Mouse (Mus musculus) limb, embryonic 15.5 days (tissue): Measurements from ENCODE around the gene Mfsd1. TPM values are rescaled to one million over a fixed set of nuclear protein-coding genes. Genes with fewer than 3 reads are reported as not detected.
A peak's percentile ranks its signal among the peaks of the same experiment; 100 is the strongest.

Experiments
- ATAC-seq: fragments of 200-750 bp; cut with Nextera tagmentation; 2 replicates; pipeline ENCODE4 v1.8.0; 2017; ENCODE audit warnings: low read depth, moderate TSS enrichment; ENCODE audit not compliant: insufficient number of reproducible peaks, low FRiP score, low TSS enrichment
- H3K27ac ChIP-seq: fragments of 300-500 bp; sonication (generic); 2 replicates; pipeline ENCODE4 v1.5.1; 2015; ENCODE audit warnings: moderate library complexity, mild to moderate bottlenecking, inconsistent platforms
- H3K27me3 ChIP-seq: fragments of 300-500 bp; sonication (generic); 2 replicates; pipeline ENCODE4 v1.6.1; 2015; ENCODE audit warnings: inconsistent platforms
- H3K36me3 ChIP-seq: fragments of 300-500 bp; sonication (generic); 2 replicates; pipeline ENCODE4 v1.6.1; 2015; ENCODE audit warnings: inconsistent platforms
- H3K4me1 ChIP-seq: fragments of 300-500 bp; sonication (generic); 2 replicates; pipeline ENCODE4 v1.6.1; 2015; ENCODE audit warnings: inconsistent platforms
- H3K4me2 ChIP-seq: fragments of 300-500 bp; sonication (generic); 2 replicates; pipeline ENCODE4 v1.6.1; 2015; ENCODE audit warnings: mild to moderate bottlenecking, inconsistent platforms
- H3K4me3 ChIP-seq: fragments of 300-500 bp; sonication (generic); 2 replicates; pipeline ENCODE4 v1.5.1; 2015; ENCODE audit warnings: mild to moderate bottlenecking, inconsistent platforms
- H3K9ac ChIP-seq: fragments of 300-500 bp; sonication (generic); 2 replicates; pipeline ENCODE4 v1.6.1; 2015; ENCODE audit warnings: inconsistent platforms
- H3K9me3 ChIP-seq: fragments of 300-500 bp; sonication (generic); 2 replicates; pipeline ENCODE4 v1.6.1; 2016; ENCODE audit warnings: inconsistent platforms
- WGBS: fragments of 180-500 bp; shearing (Covaris S2); methylation state at CpG from one replicate; pipeline ENCODE4 v1.1.7; 2015; 5-methylcytosine and 5-hydroxymethylcytosine counted together
- polyA plus RNA-seq: library from polyadenylated mRNA; unstranded; fragments of >200 nt; fragmentation: Nextera tagmentation; extraction: Ambion mirVana; gene quantifications from 2 replicates; pipeline ENCODE4 v1.2.1, GENCODE M21; 2015

The Mfsd1 gene
- polyA plus RNA-seq, result 57.4 and 58.5 TPM in 2 replicates

DNA sequence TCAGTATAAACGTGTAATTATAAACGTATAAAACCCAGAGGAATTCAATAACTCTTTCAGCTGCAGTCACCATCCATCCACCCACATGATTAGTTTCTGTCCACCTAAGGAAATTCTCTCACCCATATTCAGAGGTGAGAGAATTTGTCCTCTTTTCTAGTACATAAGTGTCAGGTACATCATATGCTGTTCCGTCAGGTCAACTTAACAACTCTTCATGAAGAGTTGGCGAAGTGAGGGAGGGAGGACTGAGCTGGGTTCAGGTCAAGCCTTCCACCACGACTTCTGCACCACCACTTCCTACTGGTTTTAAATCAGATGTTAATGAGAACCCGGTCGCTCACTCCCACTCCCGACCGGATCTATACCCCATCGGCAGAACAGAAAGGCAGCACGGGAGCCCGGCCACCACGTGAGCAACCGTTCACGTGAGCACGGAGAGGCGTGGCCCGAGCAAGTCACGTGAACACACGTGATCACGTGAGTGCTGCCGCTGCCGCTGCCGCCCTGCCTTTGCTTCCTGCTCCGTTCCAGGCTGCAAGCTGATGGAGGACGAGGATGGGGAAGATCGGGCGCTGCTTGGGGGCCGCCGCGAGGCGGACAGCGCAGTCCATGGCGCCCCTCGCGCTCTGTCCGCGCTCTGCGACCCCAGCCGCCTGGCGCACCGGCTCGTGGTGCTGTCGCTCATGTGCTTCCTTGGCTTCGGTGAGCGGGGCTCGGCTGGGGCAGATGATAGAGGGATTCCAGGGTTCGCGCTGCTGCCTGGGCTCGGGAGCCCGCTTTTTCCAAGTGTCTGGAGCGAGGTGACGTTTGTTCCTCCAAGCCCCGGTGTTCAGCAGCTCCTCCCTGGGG, at the start of gene Mfsd1:
TSS of gene Mfsd1 (plus strand) at position 469 of the 852 bp plus-strand sequence.
- H3K4me3 ChIP-seq, result peak within 1 kb of the TSS; percentile 90
- peak within 1 kb of the TSS; percentile 70 for H3K9ac ChIP-seq
- ATAC-seq, result peak; percentile 78
- H3K36me3 ChIP-seq, result peaks cover 15% of the 10 kb centered on the region
- peak within 1 kb of the TSS; percentile 81 for H3K4me2 ChIP-seq
- peaks cover 12% of the 10 kb centered on the region for H3K4me1 ChIP-seq
- 4% methylated on average over 54 of the region's 54 CpGs for WGBS
- H3K27me3 ChIP-seq, result peaks cover 6% of the 10 kb centered on the region; the same call in 1 of the 2 replicates
- H3K9me3 ChIP-seq, result no peaks in the 10 kb centered on the region
- peak within 1 kb of the TSS; percentile 47 for H3K27ac ChIP-seq

DNA sequence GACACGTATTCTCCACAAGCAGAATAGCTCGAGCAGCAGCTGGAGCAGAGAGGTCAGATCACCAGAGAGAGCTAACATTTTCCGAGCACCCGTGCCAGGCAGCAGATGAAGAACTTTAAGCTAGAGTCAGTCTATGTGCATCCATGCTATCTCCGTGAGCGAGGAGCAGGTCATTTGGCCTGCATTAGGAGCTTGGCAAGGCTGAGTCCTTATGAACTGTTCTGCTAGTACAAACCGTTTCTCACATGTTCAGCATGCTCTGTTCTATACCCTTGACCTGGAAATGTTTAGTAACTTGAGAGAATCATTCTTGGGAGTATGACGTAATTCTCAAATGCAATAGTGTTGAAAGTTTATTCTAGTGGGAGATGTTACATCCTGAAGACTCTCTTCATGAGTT, 38.9 kb upstream of the Mfsd1 start:
- H3K27ac ChIP-seq, result no peak overlapping the region
- H3K4me2 ChIP-seq, result no peak overlapping the region
- WGBS, result 77% methylated on average over 8 of the region's 8 CpGs
- H3K9ac ChIP-seq, result no peak overlapping the region
- ATAC-seq, result no peak
- no peaks in the 10 kb centered on the region for H3K27me3 ChIP-seq
- no peaks in the 10 kb centered on the region for H3K36me3 ChIP-seq
- no peak overlapping the region for H3K4me3 ChIP-seq
- no peaks in the 10 kb centered on the region for H3K4me1 ChIP-seq
- H3K9me3 ChIP-seq, result no peaks in the 10 kb centered on the region

GRCm38 (mm10) chr3:67551193-67551592, 31.3 kb upstream of the Mfsd1 start:
- ATAC-seq, result no peak
- no peak overlapping the region for H3K4me2 ChIP-seq
- H3K9me3 ChIP-seq, result no peaks in the 10 kb centered on the region
- H3K9ac ChIP-seq, result no peak overlapping the region
- H3K4me1 ChIP-seq, result no peaks in the 10 kb centered on the region
- no peaks in the 10 kb centered on the region for H3K36me3 ChIP-seq
- H3K27me3 ChIP-seq, result no peaks in the 10 kb centered on the region
- no peak overlapping the region for H3K27ac ChIP-seq
- 70% methylated on average over 3 of the region's 3 CpGs for WGBS
- H3K4me3 ChIP-seq, result no peak overlapping the region

- WGBS, result 39% methylated on average over 4 of the region's 4 CpGs
- Histone ChIP-seq H3K36me3 (no peaks in the 10 kb centered on the region), H3K9me3 (no peaks in the 10 kb centered on the region), H3K4me3 (no peak overlapping the region; the same call in 1 of the 2 replicates), H3K4me2 (0 out of 2 replicates have a peak overlapping the region, but pooled peaks have one; percentile 10), H3K27me3 (no peaks in the 10 kb centered on the region), H3K27ac (no peak overlapping the region), H3K4me1 (0 out of 2 replicates have a peak, but pooled peaks cover 3% of the 10 kb centered on the region), H3K9ac (no peak overlapping the region)
- ATAC-seq, result no peak
Measured at GRCm38 (mm10) chr3:67553281-67553680, 29.3 kb upstream of the Mfsd1 start.

DNA sequence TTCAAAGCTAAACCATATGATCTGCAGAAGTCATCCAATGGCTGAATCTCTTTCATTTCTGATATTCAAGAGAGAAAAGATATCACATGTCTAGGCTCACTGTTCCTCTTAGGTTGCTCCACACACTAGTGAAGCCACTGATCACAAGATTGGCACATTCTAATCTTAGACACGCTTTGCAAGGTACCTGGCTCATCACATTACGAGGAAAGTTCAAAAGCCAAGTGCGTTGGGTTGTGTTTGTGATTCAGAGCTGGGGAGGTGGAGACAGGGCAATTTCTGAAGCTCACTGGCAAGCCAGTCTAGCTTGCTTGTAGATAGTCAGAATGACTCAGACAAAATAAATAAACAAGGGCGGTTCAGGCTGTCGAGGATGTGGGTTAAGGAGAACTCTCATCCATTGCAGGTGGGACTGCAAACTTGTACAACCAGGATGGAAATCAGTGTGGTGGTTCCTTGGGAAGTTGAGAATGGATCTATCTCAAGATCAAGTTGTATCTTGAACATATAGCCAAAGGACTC, 28.6 kb upstream of the Mfsd1 start:
- ATAC-seq, result no peak
- Histone ChIP-seq H3K4me2 (no peak overlapping the region), H3K36me3 (no peaks in the 10 kb centered on the region), H3K4me1 (0 out of 2 replicates have a peak, but pooled peaks cover 3% of the 10 kb centered on the region), H3K4me3 (no peak overlapping the region), H3K9me3 (no peaks in the 10 kb centered on the region), H3K27me3 (no peaks in the 10 kb centered on the region), H3K9ac (no peak overlapping the region), H3K27ac (no peak overlapping the region)
- 84% methylated on average over 5 of the region's 5 CpGs for WGBS

GRCm38 (mm10) chr3:67555211-67555610, 27.3 kb upstream of the Mfsd1 start:
- no peak overlapping the region for H3K27ac ChIP-seq
- ATAC-seq, result no peak
- 76% methylated on average over 5 of the region's 5 CpGs for WGBS
- no peaks in the 10 kb centered on the region for H3K27me3 ChIP-seq
- H3K4me2 ChIP-seq, result no peak overlapping the region
- no peak overlapping the region for H3K9ac ChIP-seq
- H3K4me1 ChIP-seq, result 0 out of 2 replicates have a peak, but pooled peaks cover 3% of the 10 kb centered on the region
- H3K36me3 ChIP-seq, result no peaks in the 10 kb centered on the region
- H3K4me3 ChIP-seq, result no peak overlapping the region
- H3K9me3 ChIP-seq, result no peaks in the 10 kb centered on the region

DNA sequence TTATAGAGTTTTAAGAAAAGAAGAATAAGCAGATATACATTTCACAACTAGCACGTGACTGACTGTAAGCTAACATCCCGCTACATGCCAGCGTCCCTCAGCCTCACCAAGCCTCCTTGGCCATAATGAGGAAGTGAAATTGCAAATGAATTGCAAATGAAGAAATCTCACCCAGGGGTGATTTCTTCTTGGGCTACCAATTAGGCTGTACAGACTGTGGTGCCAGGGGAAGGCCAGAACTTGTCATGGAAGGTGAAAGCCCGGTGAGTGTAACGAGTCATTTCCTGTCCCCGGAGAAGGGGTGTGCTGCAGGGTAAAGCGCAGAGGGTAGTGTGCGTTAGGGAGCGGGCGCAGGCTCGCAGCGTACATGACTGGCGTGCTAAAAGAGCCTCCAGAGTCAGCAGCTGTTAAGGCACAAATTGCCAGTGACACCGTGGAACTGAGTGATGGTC, 25.3 kb upstream of the Mfsd1 start:
- Histone ChIP-seq H3K27me3 (no peaks in the 10 kb centered on the region), H3K36me3 (no peaks in the 10 kb centered on the region), H3K4me2 (peak overlapping the region; percentile 27), H3K9me3 (no peaks in the 10 kb centered on the region), H3K9ac (no peak overlapping the region), H3K4me1 (0 out of 2 replicates have a peak, but pooled peaks cover 3% of the 10 kb centered on the region), H3K27ac (no peak overlapping the region), H3K4me3 (no peak overlapping the region)
- WGBS, result 26% methylated on average over 14 of the region's 14 CpGs
- no peak for ATAC-seq

DNA sequence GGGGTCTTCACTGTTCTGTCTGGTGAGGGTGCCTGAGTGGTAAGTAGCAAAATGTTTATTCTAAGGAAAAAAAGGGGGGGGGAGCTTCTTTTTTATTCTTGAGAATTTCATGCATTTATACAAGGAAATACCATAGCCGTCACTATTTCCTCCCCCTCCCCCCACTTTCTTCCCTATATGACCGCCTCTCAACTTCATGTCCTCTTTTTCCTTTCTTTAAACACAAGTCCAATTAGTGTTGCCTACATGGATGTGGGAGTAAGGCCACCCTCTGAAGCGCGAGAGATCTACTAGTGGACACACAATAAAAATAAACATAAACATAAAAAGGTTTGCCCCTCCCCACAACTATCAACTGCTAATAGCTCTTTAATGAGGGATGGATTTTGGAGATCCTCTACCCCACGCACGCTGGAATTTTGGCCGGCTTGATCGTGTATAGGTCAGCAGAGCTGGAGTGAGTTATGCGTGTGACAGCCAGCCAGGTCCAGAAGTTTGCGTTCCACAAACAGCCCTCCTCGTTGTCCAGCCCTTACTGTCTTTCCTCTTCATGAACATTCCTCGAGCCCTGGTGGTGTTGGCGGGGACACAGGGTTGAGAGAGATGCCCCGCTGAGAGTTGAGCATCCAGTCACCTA, 24.7 kb upstream of the Mfsd1 start:
- no peaks in the 10 kb centered on the region for H3K9me3 ChIP-seq
- no peak for ATAC-seq
- whole genome bisulfite sequencing, result 70% methylated on average over 14 of the region's 14 CpGs
- no peak overlapping the region for H3K27ac ChIP-seq
- no peaks in the 10 kb centered on the region for H3K36me3 ChIP-seq
- no peak overlapping the region for H3K4me3 ChIP-seq
- H3K4me1 ChIP-seq, result 0 out of 2 replicates have a peak, but pooled peaks cover 3% of the 10 kb centered on the region
- H3K4me2 ChIP-seq, result no peak overlapping the region
- no peak overlapping the region for H3K9ac ChIP-seq
- no peaks in the 10 kb centered on the region for H3K27me3 ChIP-seq

DNA sequence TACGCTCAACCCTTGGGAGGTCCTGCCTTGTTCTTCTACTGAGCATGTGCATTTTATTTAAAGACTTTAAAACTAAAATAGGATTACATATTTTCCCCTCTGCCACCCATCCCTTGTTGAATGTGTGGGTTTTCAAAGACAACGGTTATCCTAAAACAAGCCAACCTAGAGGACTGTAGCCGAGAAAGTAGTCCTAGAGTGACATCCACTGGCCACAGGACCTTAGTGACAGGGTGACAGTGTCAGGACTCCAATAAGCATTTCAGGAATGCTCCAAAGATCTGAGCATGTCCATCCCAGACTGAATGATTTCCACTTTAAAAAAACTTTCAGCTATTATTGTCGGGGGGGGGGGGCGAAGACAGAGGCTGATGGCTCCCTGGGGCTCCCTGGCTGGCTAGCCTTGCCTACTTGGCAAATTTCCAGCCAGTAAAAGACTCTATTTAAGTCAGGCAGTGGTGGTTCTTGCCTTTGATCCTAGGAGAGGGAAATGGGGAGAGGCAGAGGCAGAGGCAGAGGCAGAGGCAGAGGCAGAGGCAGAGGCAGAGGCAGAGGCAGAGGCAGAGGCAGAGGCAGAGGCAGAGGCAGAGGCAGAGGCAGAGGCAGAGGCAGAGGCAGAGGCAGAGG, 17.7 kb upstream of the Mfsd1 start:
- Histone ChIP-seq H3K27ac (no peak overlapping the region), H3K36me3 (no peaks in the 10 kb centered on the region), H3K27me3 (no peaks in the 10 kb centered on the region), H3K4me1 (peaks cover 3% of the 10 kb centered on the region; the same call in 1 of the 2 replicates), H3K4me2 (no peak overlapping the region), H3K9me3 (no peaks in the 10 kb centered on the region), H3K9ac (no peak overlapping the region), H3K4me3 (no peak overlapping the region)
- no peak for ATAC-seq
- 42% methylated on average over 5 of the region's 5 CpGs for WGBS

- Histone ChIP-seq H3K36me3 (no peaks in the 10 kb centered on the region), H3K4me1 (peaks cover 3% of the 10 kb centered on the region; the same call in 1 of the 2 replicates), H3K9ac (no peak overlapping the region), H3K27me3 (no peaks in the 10 kb centered on the region; the same call in 1 of the 2 replicates), H3K9me3 (no peaks in the 10 kb centered on the region), H3K4me2 (no peak overlapping the region), H3K4me3 (no peak overlapping the region), H3K27ac (no peak overlapping the region)
- WGBS, result 67% methylated on average over 8 of the region's 8 CpGs
- ATAC-seq, result no peak
Measured at GRCm38 (mm10) chr3:67565540-67566227, 16.9 kb upstream of the Mfsd1 start.

- Histone ChIP-seq H3K9ac (no peak overlapping the region), H3K4me2 (0 out of 2 replicates have a peak overlapping the region, but pooled peaks have one; percentile 24), H3K9me3 (no peaks in the 10 kb centered on the region), H3K4me3 (no peak overlapping the region), H3K27me3 (no peaks in the 10 kb centered on the region; the same call in none of the 2 replicates), H3K36me3 (no peaks in the 10 kb centered on the region), H3K27ac (no peak overlapping the region), H3K4me1 (peaks cover 3% of the 10 kb centered on the region; the same call in 1 of the 2 replicates)
- no peak for ATAC-seq
- WGBS, result 30% methylated on average over 17 of the region's 17 CpGs
Measured at GRCm38 (mm10) chr3:67568015-67568618, 14.4 kb upstream of the Mfsd1 start.
